Mouse (Mus musculus) liver, adult 2 months (tissue): ENCODE measurements around the gene Il18.

Experiments used
- CTCF ChIP-seq: fragments of 200-500 bp; IDR thresholded peaks from 2 replicates; pipeline ENCODE4 v1.5.1; 2011; ENCODE audit warnings: low read depth, low read length, control low read depth
- POLR2A ChIP-seq: fragments of 200-500 bp; IDR thresholded peaks from 2 replicates; pipeline ENCODE4 v1.6.1; 2011; ENCODE audit warnings: low read length, control low read depth; ENCODE audit not compliant: insufficient read depth; ENCODE audit errors: extremely low read depth

- no peak for TF ChIP-seq CTCF
- TF ChIP-seq POLR2A, result no peak
These were observed 20.8 kb upstream of the Il18 start for GRCm38 (mm10) chr9:50533791-50534190.
